Mouse (Mus musculus) midbrain, embryonic 12.5 days (tissue): Measurements from ENCODE around the gene Naa38. TPM values are rescaled to one million over a fixed set of nuclear protein-coding genes. Genes with fewer than 3 reads are reported as not detected.
A peak's percentile ranks its signal among the peaks of the same experiment; 100 is the strongest.

Source experiments
- ATAC-seq: fragments of 200-750 bp; cut with Nextera tagmentation; 2 replicates; pipeline ENCODE4 v1.8.0; 2017; ENCODE audit warnings: low read depth, moderate TSS enrichment, moderate library complexity; ENCODE audit not compliant: low FRiP score
- H3K27ac ChIP-seq: fragments of 300-500 bp; sonication (generic); replicated peaks from 2 replicates; pipeline ENCODE4 v1.5.1; 2016; ENCODE audit warnings: mild to moderate bottlenecking
- H3K27me3 ChIP-seq: fragments of 300-500 bp; sonication (generic); 2 replicates; pipeline ENCODE4 v1.6.1; 2016; ENCODE audit warnings: mild to moderate bottlenecking
- H3K36me3 ChIP-seq: fragments of 300-500 bp; sonication (generic); 2 replicates; pipeline ENCODE4 v1.6.1; 2016
- H3K4me1 ChIP-seq: fragments of 300-500 bp; sonication (generic); 2 replicates; pipeline ENCODE4 v1.6.1; 2016
- H3K4me2 ChIP-seq: fragments of 300-500 bp; sonication (generic); replicated peaks from 2 replicates; pipeline ENCODE4 v1.6.1; 2016; ENCODE audit warnings: mild to moderate bottlenecking, moderate library complexity
- H3K4me3 ChIP-seq: fragments of 300-500 bp; sonication (generic); 2 replicates; pipeline ENCODE4 v1.5.1; 2016; ENCODE audit warnings: mild to moderate bottlenecking
- H3K9ac ChIP-seq: fragments of 300-500 bp; sonication (generic); replicated peaks from 2 replicates; pipeline ENCODE4 v1.6.1; 2016; ENCODE audit warnings: mild to moderate bottlenecking, moderate library complexity
- H3K9me3 ChIP-seq: fragments of 300-500 bp; sonication (generic); 2 replicates; pipeline ENCODE4 v1.6.1; 2016; ENCODE audit warnings: mild to moderate bottlenecking
- WGBS: fragments of 180-500 bp; shearing (Covaris S2); methylation state at CpG from one replicate; pipeline ENCODE4 v1.1.7; 2016; 5-methylcytosine and 5-hydroxymethylcytosine counted together
- polyA plus RNA-seq: library from polyadenylated mRNA; unstranded; fragments of >200 nt; fragmentation: Nextera tagmentation; extraction: Ambion mirVana; gene quantifications from 2 replicates; pipeline ENCODE4 v1.2.1, GENCODE M21; 2016

The Naa38 gene
- polyA plus RNA-seq, 1 experiment from 2014 or later, result 105 TPM

DNA sequence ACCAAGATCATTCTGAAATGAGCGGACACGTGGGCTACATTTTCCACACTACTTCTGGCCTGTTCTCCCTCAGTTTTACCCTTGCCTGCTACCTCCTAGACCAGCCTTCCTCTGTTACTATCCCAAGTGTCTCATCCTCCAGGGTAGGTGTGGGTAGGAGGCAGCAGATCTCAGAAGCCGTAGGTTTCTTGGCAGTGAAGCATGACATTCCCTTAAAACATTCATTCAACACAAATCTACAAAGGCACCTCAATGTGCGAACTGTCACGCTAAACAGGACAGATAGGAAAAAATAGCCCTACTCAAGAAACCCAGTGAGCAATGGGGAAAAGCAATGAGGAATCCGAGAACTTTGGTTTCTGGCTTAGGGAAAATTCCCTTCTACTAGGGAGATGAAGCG lies 17.3 kb downstream of the Naa38 start:
- no peaks in the 10 kb centered on the region for H3K9me3 ChIP-seq
- H3K4me1 ChIP-seq, result peaks cover 65% of the 10 kb centered on the region
- H3K27ac ChIP-seq, result peak overlapping the region; percentile 98
- peaks cover 18% of the 10 kb centered on the region for H3K36me3 ChIP-seq
- peak overlapping the region; percentile 64 for H3K4me3 ChIP-seq
- ATAC-seq, result no peak
- H3K9ac ChIP-seq, result peak overlapping the region; percentile 96
- no peaks in the 10 kb centered on the region for H3K27me3 ChIP-seq
- WGBS, result 65% methylated on average over 7 of the region's 7 CpGs
- peak overlapping the region; percentile 98 for H3K4me2 ChIP-seq

DNA sequence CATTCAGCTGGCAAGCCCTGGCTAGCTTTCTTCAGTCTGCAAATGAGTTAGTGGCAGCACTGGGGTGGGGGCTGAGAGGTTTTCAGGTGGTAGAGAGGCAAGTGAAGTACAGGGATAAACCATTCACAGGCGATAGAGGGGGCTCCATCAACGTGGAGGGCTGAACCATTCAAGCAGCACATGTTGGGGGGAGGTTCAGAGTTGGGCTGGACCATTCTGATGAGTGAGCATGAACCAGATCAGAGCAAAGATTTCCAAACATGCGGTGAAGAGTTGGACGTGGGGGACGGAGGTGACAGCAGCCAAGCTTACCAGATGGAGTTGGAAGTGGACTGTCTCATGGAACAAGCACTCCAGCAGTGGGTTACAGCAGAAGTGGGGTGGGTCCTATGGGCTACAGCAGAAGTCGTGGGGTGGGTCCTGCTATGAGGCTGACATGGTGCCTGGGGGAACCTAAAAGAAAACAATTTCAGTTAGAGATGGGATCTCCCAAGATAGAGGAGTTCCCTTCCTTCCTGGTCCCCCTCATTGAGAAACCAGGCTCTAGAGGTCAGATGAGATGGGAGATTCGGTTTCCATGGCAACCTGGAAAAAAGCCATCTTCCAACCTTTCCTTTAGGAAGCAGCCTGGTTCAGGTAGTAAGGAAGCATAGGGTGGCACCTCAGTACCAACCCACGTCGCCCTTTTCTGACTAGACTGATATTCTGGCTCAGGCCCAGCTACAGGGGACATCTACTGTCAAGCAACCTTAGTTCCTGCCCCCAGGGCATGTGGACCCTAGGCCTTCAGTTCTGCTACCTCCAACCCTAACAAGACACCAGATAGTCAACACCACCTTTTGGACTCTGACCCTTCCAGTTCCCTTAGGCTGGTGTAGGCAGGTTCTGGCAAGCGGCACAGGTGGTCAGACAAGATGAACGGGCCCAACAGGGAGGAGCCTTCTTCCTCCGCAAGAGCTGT lies 18.2 kb downstream of the Naa38 start, which contains the start of gene Kdm6b:
Gene Kdm6b (minus strand): TSS at position 455 of the 961 bp plus-strand sequence.
- H3K4me3 ChIP-seq, result peak within 1 kb of the TSS; percentile 64
- peak within 1 kb of the TSS; percentile 98 for H3K4me2 ChIP-seq
- H3K4me1 ChIP-seq, result peaks cover 65% of the 10 kb centered on the region
- H3K36me3 ChIP-seq, result peaks cover 10% of the 10 kb centered on the region
- H3K27me3 ChIP-seq, result no peaks in the 10 kb centered on the region
- peak within 1 kb of the TSS; percentile 96 for H3K9ac ChIP-seq
- 43% methylated on average over 12 of the region's 12 CpGs for WGBS
- no peak for ATAC-seq
- no peaks in the 10 kb centered on the region for H3K9me3 ChIP-seq
- peak within 1 kb of the TSS; percentile 98 for H3K27ac ChIP-seq

DNA sequence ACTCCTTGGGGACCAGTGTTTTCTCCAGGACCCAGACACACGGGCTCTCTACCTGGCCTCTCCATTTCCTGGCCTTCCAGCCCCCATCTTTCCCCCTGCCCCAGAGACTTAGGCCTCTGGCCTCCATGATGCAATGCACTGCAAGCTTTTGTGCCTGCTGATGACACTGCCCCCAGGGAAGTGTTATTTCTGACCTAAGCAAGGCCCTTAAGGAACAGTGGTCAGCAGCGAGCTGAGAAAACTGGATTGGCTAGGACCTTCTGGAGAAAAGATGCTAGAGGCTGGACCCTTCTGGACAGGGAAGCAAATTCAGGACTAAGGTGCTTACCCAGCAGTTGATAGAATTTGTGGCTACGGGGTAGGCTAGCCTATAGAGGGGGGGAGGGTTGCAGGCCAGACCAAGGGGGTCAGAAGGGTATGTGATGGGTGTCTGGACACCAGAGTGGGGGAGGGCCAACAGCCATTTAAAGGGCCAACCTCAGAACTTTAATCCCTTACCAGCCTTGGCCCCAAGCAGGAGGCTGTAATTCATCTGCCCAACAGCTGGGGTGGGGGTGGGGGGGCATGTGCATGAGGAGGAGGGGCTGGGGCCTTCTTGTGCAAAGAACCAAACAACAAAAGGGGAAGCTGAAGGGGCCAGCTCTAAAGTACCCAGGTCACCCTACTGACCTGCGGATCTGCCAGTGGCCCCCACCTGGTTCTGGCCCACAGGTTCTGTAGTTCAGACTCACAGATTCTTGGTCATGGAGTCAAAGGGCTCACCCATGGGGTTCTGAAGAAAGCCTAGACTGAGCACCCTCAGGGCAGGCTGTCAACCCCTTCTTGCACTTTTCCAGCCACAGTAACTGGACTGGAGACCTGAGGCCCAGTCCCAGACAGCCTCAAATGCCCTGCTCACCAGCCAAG lies 19.4 kb downstream of the Naa38 start:
- Histone ChIP-seq H3K27me3 (peaks cover 2% of the 10 kb centered on the region; the same call in 1 of the 2 replicates), H3K36me3 (peaks cover 10% of the 10 kb centered on the region), H3K9me3 (no peaks in the 10 kb centered on the region), H3K4me1 (peaks cover 65% of the 10 kb centered on the region), H3K9ac (peak overlapping the region; percentile 96), H3K27ac (peak overlapping the region; percentile 98), H3K4me3 (peak overlapping the region; percentile 64), H3K4me2 (peak overlapping the region; percentile 98)
- 6% methylated on average over 4 of the region's 4 CpGs for WGBS
- ATAC-seq, result no peak

DNA sequence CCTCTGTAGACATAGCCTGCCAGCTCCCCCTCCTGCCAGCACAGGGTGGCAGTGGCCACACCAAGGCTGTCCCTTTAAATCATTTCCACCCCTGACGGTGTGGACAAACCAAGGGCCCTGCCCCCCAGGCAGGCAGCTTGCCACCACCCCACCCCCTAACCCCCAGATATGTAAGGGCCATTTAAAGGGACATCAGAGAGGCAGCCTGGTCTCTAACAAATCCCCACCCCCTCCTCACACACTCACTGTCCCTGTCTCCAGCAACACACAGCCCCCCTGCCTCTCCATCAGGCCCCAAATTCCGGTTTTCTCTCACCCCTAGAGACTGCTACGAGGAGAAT lies 20.0 kb downstream of the Naa38 start:
- Histone ChIP-seq H3K4me3 (peak overlapping the region; percentile 64), H3K9ac (peak overlapping the region; percentile 96), H3K4me1 (peaks cover 71% of the 10 kb centered on the region), H3K27ac (peak overlapping the region; percentile 98), H3K4me2 (peak overlapping the region; percentile 98), H3K27me3 (peaks cover 8% of the 10 kb centered on the region), H3K36me3 (peaks cover 10% of the 10 kb centered on the region), H3K9me3 (no peaks in the 10 kb centered on the region)
- WGBS, result 2% methylated on average over 3 of the region's 3 CpGs
- no peak; the same call in 1 of the 2 replicates for ATAC-seq

DNA sequence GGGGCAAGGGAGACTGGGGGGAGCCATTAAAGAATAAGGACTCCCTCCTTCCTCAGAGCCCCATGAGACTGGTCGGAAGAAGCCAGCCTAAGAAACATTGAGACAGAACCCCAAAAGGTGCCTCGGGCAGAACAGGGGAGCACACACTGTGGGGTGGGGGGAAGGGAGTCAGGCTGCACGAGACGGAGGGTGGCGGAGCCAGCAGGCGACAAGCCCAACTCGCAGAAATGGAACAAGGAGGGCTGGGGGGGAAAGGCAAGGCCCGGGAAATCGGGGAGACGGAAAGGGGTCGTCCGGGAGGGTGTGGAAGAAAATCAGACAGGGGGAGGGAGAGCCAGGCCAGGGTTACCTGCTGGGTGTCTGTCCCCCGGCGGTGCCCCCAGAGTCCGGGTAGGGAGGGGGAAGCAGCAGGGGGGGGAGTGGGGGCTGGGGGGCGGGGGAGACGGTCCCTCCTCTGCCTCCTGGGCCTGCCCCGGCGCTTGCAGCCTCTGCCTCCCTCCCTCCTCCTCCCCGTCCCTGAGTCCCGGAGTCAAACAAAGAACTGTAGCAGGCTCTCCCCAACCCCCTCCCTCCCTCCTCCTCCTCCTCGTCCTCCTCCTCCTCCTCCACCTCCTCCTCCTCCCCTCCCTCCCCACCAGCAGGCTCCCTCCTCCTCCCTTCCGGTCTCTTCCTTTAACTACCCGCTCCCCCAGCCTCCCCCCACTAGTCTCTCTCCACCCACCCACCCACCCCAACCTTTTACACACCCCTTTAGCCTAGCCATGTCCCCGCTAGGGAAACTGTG lies 20.6 kb downstream of the Naa38 start:
- H3K27ac ChIP-seq, result peak overlapping the region; percentile 98
- peaks cover 10% of the 10 kb centered on the region for H3K36me3 ChIP-seq
- peak overlapping the region; percentile 64 for H3K4me3 ChIP-seq
- H3K9ac ChIP-seq, result peak overlapping the region; percentile 96
- peaks cover 14% of the 10 kb centered on the region for H3K27me3 ChIP-seq
- WGBS, result 1% methylated on average over 14 of the region's 25 CpGs
- no peaks in the 10 kb centered on the region for H3K9me3 ChIP-seq
- ATAC-seq, result 0 out of 2 replicates have a peak, but pooled peaks have one; percentile 8
- H3K4me2 ChIP-seq, result peak overlapping the region; percentile 98
- peaks cover 77% of the 10 kb centered on the region for H3K4me1 ChIP-seq

DNA sequence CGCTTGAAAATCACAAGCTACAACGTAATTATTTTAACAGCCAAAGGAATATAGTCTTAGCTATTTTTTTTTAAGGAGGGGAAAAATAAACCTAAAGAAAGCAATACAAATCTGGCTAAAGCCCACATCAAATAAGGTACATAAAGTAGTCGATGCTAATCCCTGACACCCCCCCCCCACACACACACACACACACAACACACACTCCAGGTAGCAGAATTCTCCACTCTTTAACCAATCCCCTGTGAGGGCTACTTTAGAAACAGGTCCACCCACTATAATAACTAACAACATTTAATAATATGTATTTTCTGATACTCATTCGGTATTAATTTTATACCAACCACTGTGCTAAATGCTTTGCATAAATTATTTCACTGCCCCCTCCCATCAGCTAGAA lies 21.2 kb downstream of the Naa38 start:
- WGBS, result 0% methylated on average over 4 of the region's 4 CpGs
- Histone ChIP-seq H3K27ac (peak overlapping the region; percentile 98), H3K4me1 (peaks cover 79% of the 10 kb centered on the region), H3K36me3 (peaks cover 10% of the 10 kb centered on the region), H3K27me3 (peaks cover 20% of the 10 kb centered on the region), H3K9ac (peak overlapping the region; percentile 46; the same call in 1 of the 2 replicates), H3K4me2 (peak overlapping the region; percentile 98), H3K9me3 (no peaks in the 10 kb centered on the region), H3K4me3 (peak overlapping the region; percentile 64)
- no peak for ATAC-seq

DNA sequence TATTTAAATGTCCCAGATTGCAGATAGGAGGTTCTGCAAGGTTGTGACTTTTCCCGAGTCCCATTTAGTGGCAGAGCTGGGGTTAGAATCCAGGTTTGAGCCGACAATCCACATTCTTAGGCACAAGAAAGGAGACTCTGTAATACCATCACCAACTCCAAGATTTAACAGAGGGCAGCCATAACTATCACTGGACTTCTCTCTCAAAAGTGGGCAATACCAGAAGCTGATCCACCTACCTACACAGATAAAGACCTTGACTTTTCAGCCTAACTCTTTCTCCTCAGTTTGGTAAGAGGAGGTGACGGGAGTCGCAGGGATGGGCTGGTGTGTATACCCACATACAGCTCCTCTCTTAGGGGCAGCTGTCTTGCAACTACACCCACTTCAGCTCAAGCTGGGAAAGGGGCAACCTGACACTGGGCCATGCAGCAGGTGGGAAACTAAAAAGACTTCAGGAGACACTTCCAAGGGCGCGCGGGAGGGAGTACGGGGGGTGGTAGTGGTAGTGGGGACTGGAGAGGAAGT lies 21.7 kb downstream of the Naa38 start:
- peak overlapping the region; percentile 98 for H3K4me2 ChIP-seq
- peak overlapping the region; percentile 98 for H3K27ac ChIP-seq
- peaks cover 10% of the 10 kb centered on the region for H3K36me3 ChIP-seq
- peak overlapping the region; percentile 63 for H3K9ac ChIP-seq
- H3K9me3 ChIP-seq, result no peaks in the 10 kb centered on the region
- peak overlapping the region; percentile 64 for H3K4me3 ChIP-seq
- H3K4me1 ChIP-seq, result peaks cover 75% of the 10 kb centered on the region
- ATAC-seq, result no peak
- WGBS, result 2% methylated on average over 8 of the region's 8 CpGs
- peaks cover 25% of the 10 kb centered on the region for H3K27me3 ChIP-seq

DNA sequence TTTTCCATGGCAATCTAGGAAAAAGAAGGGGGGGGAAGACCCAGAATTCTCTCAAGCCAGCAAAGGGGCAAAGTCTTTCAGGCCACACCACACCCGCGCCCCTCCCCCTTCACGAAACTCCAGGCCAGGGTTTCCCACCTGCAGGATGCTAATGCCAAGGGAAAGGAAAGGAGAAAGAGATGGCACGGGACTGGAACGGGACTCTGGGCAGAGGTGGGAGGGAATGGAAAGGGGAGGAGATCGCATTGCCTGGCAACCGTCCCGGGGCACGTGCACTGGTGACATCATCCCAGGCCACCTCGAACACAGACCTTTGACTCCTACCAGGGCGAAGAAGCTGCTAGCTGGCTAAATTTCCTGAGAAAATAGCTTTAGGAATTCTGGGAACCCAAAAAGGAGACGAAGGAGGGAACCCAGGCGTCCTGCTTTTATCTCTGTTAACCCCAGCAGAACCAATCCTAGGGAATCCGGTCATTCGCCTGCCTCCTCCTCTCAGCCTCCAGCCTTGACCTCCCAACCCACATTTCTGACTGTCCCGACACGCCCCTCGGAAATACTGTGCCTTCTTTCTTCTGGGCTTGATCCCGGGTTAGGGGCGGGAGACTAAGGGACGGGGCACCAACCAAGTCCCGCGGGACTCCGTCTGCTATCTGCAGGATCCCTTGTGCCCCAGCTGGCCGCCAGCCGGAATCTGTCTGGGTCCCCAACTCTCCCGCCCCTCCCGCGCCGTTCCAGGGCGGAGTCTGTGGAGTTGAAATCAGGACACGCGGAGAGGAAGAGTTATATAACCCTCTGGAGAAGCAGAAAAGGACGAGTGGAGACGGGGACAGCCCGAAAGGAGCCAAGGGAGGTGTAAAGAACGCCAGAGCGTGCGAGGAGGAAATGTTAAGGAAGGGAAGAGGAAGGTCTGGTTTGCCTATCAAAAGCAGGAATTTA lies 22.4 kb downstream of the Naa38 start:
- peaks cover 7% of the 10 kb centered on the region for H3K36me3 ChIP-seq
- peak overlapping the region; percentile 64 for H3K4me3 ChIP-seq
- H3K9ac ChIP-seq, result peak overlapping the region; percentile 63
- peaks cover 33% of the 10 kb centered on the region for H3K27me3 ChIP-seq
- peak overlapping the region; percentile 98 for H3K4me2 ChIP-seq
- ATAC-seq, result peak; percentile 40
- H3K27ac ChIP-seq, result peak overlapping the region; percentile 98
- no peaks in the 10 kb centered on the region for H3K9me3 ChIP-seq
- WGBS, result under 1% methylated on average over 39 of the region's 39 CpGs
- peaks cover 67% of the 10 kb centered on the region for H3K4me1 ChIP-seq

DNA sequence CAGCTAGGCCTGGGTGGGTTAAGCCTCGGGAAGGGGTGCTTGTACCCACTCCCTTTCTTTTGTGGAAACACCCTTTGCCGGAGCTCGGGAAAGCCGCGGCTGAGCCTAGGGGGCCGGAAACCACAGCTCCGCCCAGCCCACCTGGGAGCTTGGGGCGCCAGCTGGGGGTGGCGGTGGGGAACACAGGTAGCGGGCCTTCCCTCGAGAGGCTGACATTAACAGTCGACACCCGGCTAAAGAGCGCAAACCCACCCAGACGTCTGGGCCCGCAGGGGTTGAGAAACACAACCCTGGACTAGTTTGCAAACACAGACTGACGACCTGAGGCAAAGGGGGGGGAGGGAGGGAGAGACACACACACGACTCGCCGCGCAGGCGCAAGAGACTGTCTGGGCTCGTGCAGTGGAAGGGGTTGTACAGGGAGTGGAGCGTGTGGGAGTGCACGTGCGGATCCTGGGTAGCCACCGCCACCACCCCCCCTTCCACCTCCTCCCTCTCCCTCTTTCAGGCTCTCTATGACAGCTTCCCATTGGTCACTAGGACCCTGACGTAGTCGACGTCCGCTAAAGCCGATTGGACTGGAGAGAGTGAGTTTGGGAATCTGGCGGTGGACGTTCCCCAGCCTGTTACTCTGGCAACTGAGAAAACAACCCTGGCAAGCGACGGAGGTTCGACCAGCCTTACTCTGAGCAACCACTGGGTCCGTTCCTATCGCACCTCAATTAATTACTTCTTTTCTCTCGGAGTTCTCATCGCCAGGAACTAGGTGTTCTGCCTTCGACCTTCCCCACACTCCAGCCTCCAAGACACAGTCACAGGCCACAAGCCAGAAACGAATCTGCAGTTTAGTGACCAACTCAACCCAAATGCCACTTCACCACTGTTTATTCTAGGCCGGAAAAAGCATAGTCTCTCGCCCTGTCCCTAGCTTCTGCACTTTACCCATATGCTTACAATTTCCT lies 23.5 kb downstream of the Naa38 start:
- Histone ChIP-seq H3K4me2 (peak overlapping the region; percentile 98), H3K9me3 (no peaks in the 10 kb centered on the region), H3K27ac (peak overlapping the region; percentile 98), H3K9ac (peak overlapping the region; percentile 63), H3K27me3 (peaks cover 39% of the 10 kb centered on the region), H3K36me3 (no peaks in the 10 kb centered on the region), H3K4me3 (peak overlapping the region; percentile 64), H3K4me1 (peaks cover 57% of the 10 kb centered on the region)
- 1% methylated on average over 45 of the region's 45 CpGs for WGBS
- ATAC-seq, result peak; percentile 90
